ENCODE assay signal across 7 mouse cellular contexts in the genomic region with DNA sequence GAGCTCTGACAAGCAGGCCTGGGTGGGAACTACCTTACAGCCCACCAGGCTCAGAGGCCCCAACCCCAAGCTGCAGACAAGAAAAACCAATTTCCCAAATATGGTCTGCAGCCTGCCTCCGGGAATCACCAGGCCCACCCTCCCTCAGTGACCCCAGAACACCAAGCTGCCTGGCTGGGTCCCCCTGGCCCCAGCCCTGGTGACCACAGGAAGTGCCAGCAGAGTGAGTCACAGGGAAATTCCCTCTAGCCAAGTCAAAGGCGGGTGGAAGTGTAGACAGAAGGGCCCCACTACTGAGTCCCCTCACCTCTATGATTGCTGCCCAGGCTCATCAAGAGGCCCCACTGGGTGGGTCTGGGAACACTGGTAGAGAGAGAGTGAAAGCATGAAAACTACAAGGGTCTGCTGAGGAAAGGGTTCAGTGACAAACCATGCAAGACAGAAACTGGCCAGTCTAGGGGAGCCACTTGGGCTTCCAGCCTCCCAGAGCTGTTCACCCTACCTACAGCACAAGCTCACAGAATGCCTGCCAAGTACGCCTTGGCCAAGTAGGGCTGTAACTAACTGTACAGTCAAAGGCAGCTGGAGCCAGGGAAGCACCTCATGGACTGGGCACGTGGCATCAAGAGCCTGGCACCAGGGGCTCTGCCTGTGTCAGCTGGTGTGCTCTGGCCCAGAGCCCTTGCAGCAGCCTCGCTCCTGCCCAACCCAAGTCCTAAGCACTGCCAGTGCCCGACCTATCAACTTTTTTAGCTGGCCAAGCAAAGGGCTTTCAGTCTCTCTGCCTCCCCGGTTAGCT. TPM values are rescaled to one million over a fixed set of nuclear protein-coding genes. Genes with fewer than 3 reads are reported as not detected.
DNase-seq lines count a peak whose midpoint lies in the region; ATAC-seq and TF ChIP-seq lines count a peak whose summit lies in the region.

No protein-coding gene starts in this region.

- 82% methylated on average over 7 of the region's 7 CpGs for WGBS in hindbrain, embryonic 12.5 days

- TF ChIP-seq CTCF in brain, embryonic 14.5 days (IDR thresholded peaks at IDR 0.05; ENCODE audit: borderline replicate concordance, extremely low read depth, insufficient read depth, insufficient read length) = no peak

- peak; percentile 99 for DNase-seq in Muller cell, postnatal 12 days (ENCODE audit: inconsistent ontology term)
- peak; percentile 77 for DNase-seq in brain, embryonic 14.5 days (ENCODE audit: low read depth)
- DNase-seq in frontal cortex, postnatal 36 days (ENCODE audit: low spot score in 2 of 2) = peak; percentile 60 to 73
- peak; percentile 69 to 79 for DNase-seq in layer of hippocampus, postnatal 36 days
- DNase-seq in lung, postnatal 10 days = peak; percentile 84
- peak; percentile 59 to 81 for DNase-seq in urinary bladder, postnatal 36 days (ENCODE audit: low spot score in 2 of 2)

- no peak overlapping the region for H3K4me2 ChIP-seq in hindbrain, embryonic 12.5 days (replicated peaks)

- H3K36me3 ChIP-seq in hindbrain, embryonic 12.5 days = 0 out of 2 replicates have a peak, but pooled peaks cover 1% of the 10 kb centered on the region

- no peaks in the 10 kb centered on the region for H3K27me3 ChIP-seq in hindbrain, embryonic 12.5 days

- H3K4me1 ChIP-seq in hindbrain, embryonic 12.5 days = peaks cover 38% of the 10 kb centered on the region

- ATAC-seq in hindbrain, embryonic 12.5 days (ENCODE audit: low FRiP score) = no peak

- no peak for TF ChIP-seq POLR2A in brain, embryonic 14.5 days (IDR thresholded peaks at IDR 0.05; ENCODE audit: borderline replicate concordance, extremely low read depth, insufficient read depth, insufficient read length, poor library complexity, severe bottlenecking)

- no peak overlapping the region for H3K4me3 ChIP-seq in hindbrain, embryonic 12.5 days

- H3K27ac ChIP-seq in hindbrain, embryonic 12.5 days = peak overlapping the region; percentile 49; the same call in 1 of the 2 replicates

- H3K9me3 ChIP-seq in hindbrain, embryonic 12.5 days (replicated peaks) = no peaks in the 10 kb centered on the region

- H3K9ac ChIP-seq in hindbrain, embryonic 12.5 days = no peak overlapping the region

RNA-seq across cellular contexts. Expression of gene Bcar1, which starts 17.3 kb away (rescaled TPM):
- 101 and 113 TPM in 2 replicates for polyA plus RNA-seq in brain, embryonic 14.5 days (2012; rRNA removed)
- 50.7 and 56.5 TPM in 2 replicates for polyA plus RNA-seq in hindbrain, embryonic 12.5 days (2016; fragmentation: Nextera tagmentation; extraction: Ambion mirVana)
- 10 to 100 TPM; 62.2 to 69.7 TPM for total RNA-seq in layer of hippocampus, postnatal 36 days (2021)

RNA-seq across cellular contexts. Expression of gene Ctrb1, which starts 35.5 kb away (rescaled TPM):
- polyA plus RNA-seq in brain, embryonic 14.5 days (2012; rRNA removed) = 0.10 and 0.22 TPM in 2 replicates
- not detected in 2 replicates for polyA plus RNA-seq in hindbrain, embryonic 12.5 days (2016; fragmentation: Nextera tagmentation; extraction: Ambion mirVana)
- total RNA-seq in layer of hippocampus, postnatal 36 days (2021) = not detected
